Mouse (Mus musculus): ENCODE data around the gene Nat8f2. TPM values are rescaled to one million over a fixed set of nuclear protein-coding genes. Genes with fewer than 3 reads are reported as not detected.
"Not testable (repeated sequence)": the region's sequence is repeated elsewhere in the genome, so short reads cannot be mapped to it uniquely, and the experiment has no call there.

Gene Nat8f2
- polyA plus RNA-seq, 1 experiment from 2014 or later = not detected

DNA sequence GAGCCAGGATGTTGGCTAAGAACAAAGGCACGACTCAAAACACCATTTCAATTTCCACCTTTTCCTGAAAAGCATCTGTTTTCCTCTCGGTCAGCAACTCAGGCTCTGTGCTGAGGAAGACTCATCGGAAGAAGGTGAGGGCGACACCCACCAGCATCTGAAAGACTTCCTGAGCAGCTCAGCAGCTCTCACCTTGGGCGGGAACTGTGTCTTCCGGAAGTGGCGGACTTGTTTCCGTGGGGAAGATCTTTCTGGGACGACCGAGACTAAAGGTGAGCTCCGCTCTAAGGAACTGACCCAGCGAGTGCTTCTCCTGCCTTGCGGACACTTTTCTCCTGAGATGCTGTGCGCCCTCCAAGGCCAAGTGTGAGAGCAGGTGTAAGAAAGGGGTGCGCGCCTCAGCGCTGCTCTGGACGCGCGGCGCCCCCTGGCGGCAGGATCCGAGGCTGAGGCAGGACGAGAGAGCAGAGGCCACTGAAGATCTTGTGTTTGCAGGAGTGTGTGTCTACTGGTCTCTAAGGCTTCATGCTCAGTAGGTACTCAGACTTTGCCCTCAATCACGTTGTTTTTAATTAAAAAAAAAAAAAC, 26.2 kb upstream of the Nat8f2 start:
- H3K27me3 ChIP-seq (ENCODE audit: control insufficient read depth, insufficient read depth, low read length); H3K36me3 ChIP-seq (ENCODE audit: control insufficient read depth, insufficient read depth, low read length); H3K4me1 ChIP-seq (replicated peaks; ENCODE audit: control insufficient read depth, insufficient read depth); H3K4me2 ChIP-seq (replicated peaks; ENCODE audit: low read depth); H3K27ac ChIP-seq (replicated peaks); H3K9me3 ChIP-seq (ENCODE audit: control insufficient read depth, low read length); H3K9ac ChIP-seq (ENCODE audit: low read length); H3K4me3 ChIP-seq (ENCODE audit: low read depth, low read length); DNase-seq (ENCODE audit: low spot score): not testable (repeated sequence)
- peak; percentile 69 for TF ChIP-seq CTCF (IDR thresholded peaks at IDR 0.05; ENCODE audit: low read depth)
- WGBS = 76% methylated on average over 25 of the region's 25 CpGs
- 0 out of 2 replicates have a peak, but pooled peaks have one; percentile 51 for ATAC-seq (ENCODE audit: low FRiP score, low TSS enrichment)

DNA sequence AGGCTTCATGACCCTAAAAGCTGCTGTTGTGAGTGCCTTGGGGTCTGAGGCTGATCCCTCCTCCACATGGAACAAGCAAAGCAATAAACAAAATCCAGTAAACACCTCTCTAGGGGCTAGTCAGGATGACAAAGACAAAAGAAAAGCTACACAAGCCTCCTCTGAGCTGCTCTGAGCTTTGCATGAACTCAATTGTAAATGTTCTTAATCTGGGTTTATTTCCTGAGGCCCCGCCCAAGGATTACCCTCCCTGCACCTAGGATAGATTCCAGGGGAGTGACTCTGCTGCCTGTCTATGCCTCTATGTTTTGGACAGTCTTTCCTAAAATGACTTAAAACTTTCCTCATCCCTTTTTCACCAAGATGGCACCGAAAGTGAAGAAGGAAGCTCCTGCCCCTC, 20.0 kb upstream of the Nat8f2 start:
- Histone ChIP-seq H3K4me3 (ENCODE audit: low read depth, low read length) (no peak overlapping the region), H3K9me3 (ENCODE audit: control insufficient read depth, low read length) (no peaks in the 10 kb centered on the region), H3K27ac (replicated peaks) (no peak overlapping the region), H3K36me3 (ENCODE audit: control insufficient read depth, insufficient read depth, low read length) (no peaks in the 10 kb centered on the region), H3K27me3 (ENCODE audit: control insufficient read depth, insufficient read depth, low read length) (no peaks in the 10 kb centered on the region), H3K4me1 (replicated peaks; ENCODE audit: control insufficient read depth, insufficient read depth) (no peaks in the 10 kb centered on the region), H3K4me2 (replicated peaks; ENCODE audit: low read depth) (no peak overlapping the region), H3K9ac (ENCODE audit: low read length) (no peak overlapping the region)
- no peak for DNase-seq (ENCODE audit: low spot score)
- TF ChIP-seq CTCF (IDR thresholded peaks at IDR 0.05; ENCODE audit: low read depth) = no peak
- TF ChIP-seq EP300 (optimal IDR thresholded peaks at IDR 0.05) = no peak
- 89% methylated on average over 2 of the region's 2 CpGs for WGBS
- ATAC-seq (ENCODE audit: low FRiP score, low TSS enrichment) = no peak

DNA sequence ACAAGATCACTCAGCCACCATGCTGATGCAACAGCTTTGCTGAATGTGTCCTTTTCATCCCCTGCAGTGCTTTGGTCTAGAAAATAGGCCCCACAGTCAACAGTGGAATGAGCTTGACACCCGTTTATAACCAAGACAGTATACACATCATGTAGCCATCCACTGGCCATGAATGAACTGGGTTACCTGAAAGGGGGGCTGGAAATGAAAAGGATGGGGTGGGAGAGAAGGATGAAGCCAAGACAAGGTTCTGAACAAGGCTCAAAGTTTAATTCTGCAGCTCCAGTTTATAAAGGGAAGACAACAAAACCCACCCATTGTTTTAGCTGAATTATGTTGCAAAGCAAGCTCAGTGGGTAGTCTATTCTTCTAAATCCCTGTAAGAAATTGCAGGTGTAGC, 15.4 kb upstream of the Nat8f2 start:
- H3K27me3 ChIP-seq (ENCODE audit: control insufficient read depth, insufficient read depth, low read length) = no peaks in the 10 kb centered on the region
- DNase-seq (ENCODE audit: low spot score) = no peak
- 78% methylated on average over 1 of the region's 1 CpGs for WGBS
- ATAC-seq (ENCODE audit: low FRiP score, low TSS enrichment) = no peak
- TF ChIP-seq EP300 (optimal IDR thresholded peaks at IDR 0.05) (no peak), CTCF (IDR thresholded peaks at IDR 0.05; ENCODE audit: low read depth) (no peak)
- H3K4me2 ChIP-seq (replicated peaks; ENCODE audit: low read depth) = no peak overlapping the region
- no peak overlapping the region for H3K27ac ChIP-seq (replicated peaks)
- no peak overlapping the region for H3K9ac ChIP-seq (ENCODE audit: low read length)
- no peaks in the 10 kb centered on the region for H3K36me3 ChIP-seq (ENCODE audit: control insufficient read depth, insufficient read depth, low read length)
- no peaks in the 10 kb centered on the region for H3K4me1 ChIP-seq (replicated peaks; ENCODE audit: control insufficient read depth, insufficient read depth)
- H3K9me3 ChIP-seq (ENCODE audit: control insufficient read depth, low read length) = no peaks in the 10 kb centered on the region
- no peak overlapping the region for H3K4me3 ChIP-seq (ENCODE audit: low read depth, low read length)

DNA sequence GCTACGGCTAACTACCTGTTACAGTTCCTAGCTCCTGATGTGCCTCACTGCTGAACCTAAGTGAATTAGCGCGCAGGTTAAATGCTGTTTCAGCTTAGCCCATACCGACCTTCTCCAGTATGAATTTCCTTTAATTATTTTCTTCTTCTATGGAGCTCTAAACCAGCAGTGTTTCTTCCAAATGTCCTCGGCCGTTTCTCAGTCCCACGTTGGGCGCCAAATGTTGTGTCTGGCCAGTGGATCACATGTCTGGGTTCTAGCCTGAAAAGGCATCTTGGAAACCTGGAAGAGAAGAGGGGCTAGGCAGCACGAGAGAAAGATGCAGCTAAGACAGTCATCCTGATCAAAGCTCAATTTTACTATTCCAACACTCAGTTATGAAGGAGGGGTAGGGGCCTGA, 14.3 kb upstream of the Nat8f2 start:
- H3K36me3 ChIP-seq (ENCODE audit: control insufficient read depth, insufficient read depth, low read length); H3K4me2 ChIP-seq (replicated peaks; ENCODE audit: low read depth); H3K27me3 ChIP-seq (ENCODE audit: control insufficient read depth, insufficient read depth, low read length); H3K9me3 ChIP-seq (ENCODE audit: control insufficient read depth, low read length); ATAC-seq (ENCODE audit: low FRiP score, low TSS enrichment); DNase-seq (ENCODE audit: low spot score); H3K4me3 ChIP-seq (ENCODE audit: low read depth, low read length); H3K4me1 ChIP-seq (replicated peaks; ENCODE audit: control insufficient read depth, insufficient read depth); H3K27ac ChIP-seq (replicated peaks); H3K9ac ChIP-seq (ENCODE audit: low read length): not testable (repeated sequence)
- WGBS = 92% methylated on average over 9 of the region's 9 CpGs

DNA sequence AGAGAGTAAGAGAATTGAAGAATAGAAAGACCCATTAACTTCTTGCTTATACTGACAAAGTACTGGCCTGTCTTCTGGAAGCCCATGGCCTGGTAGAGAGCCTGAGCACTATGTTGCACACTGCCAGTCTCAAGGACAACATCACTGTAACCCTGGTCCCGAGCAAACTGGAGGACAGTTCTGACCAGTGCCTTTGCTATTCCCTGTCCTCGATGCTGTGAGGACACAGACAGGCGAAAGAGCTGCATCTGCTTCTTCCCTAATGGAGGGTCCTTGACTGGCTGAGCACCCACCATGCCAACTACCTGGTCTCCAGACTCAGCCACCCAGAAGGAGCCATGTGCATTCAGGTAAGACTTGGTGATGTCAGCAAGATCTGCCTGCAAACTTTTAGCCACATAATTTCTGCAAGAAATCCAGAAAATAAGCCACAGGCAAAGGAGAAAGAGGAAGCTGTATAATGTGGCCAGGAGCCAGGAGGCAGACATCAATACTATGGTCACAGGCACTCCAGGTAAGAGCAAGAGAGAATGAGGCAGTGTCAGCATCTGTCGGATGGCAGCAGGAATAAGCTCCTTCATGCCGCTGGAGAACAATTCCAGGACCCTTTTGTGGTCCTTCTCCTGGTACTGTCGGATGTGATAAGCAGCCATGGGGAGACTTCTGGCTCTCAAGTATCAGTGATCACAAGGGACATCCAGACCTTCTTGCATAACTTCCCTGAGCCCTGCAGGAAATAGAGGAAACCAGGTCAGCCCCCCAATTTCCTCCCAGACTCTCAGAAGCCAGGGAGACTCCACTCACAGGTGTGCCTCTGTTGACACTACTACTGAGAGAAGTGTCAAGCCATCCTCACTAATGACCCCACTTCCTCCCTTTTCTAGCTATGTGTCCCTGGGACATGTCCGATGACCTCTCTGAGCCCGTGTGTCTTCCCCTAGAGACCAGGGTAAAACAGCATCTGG, 950 bp downstream of the Nat8f2 start:
- ATAC-seq (ENCODE audit: low FRiP score, low TSS enrichment) (no peak), DNase-seq (ENCODE audit: low spot score) (no peak)
- 80% methylated on average over 8 of the region's 8 CpGs for WGBS
- Histone ChIP-seq H3K4me3 (ENCODE audit: low read depth, low read length) (no peak overlapping the region), H3K27me3 (ENCODE audit: control insufficient read depth, insufficient read depth, low read length) (no peaks in the 10 kb centered on the region), H3K4me2 (replicated peaks; ENCODE audit: low read depth) (no peak overlapping the region), H3K27ac (replicated peaks) (no peak overlapping the region), H3K4me1 (replicated peaks; ENCODE audit: control insufficient read depth, insufficient read depth) (no peaks in the 10 kb centered on the region), H3K9ac (ENCODE audit: low read length) (no peak overlapping the region), H3K9me3 (ENCODE audit: control insufficient read depth, low read length) (no peaks in the 10 kb centered on the region), H3K36me3 (ENCODE audit: control insufficient read depth, insufficient read depth, low read length) (no peaks in the 10 kb centered on the region)
- TF ChIP-seq EP300 (optimal IDR thresholded peaks at IDR 0.05) (no peak), CTCF (IDR thresholded peaks at IDR 0.05; ENCODE audit: low read depth) (no peak)

DNA sequence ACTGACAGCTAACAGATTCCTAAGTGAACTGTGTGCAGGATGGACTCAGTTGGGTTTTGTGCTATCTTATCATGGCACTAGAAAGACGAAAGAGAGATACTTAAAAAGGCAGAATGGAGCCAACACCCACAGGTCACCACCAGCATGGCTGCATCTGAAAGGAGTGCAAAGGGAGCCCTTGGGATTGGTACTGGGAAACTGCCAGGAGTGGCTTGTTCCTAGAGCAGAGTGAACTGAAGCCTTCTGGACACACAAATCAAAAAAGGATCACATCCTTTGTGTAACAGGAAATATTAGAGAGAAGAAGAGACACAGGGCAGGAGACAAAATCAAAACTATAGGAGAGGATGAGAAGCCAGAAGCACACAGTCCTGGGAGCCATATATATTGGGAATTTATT, 2.0 kb downstream of the Nat8f2 start:
- H3K27me3 ChIP-seq (ENCODE audit: control insufficient read depth, insufficient read depth, low read length); DNase-seq (ENCODE audit: low spot score); H3K4me3 ChIP-seq (ENCODE audit: low read depth, low read length); H3K36me3 ChIP-seq (ENCODE audit: control insufficient read depth, insufficient read depth, low read length); H3K9me3 ChIP-seq (ENCODE audit: control insufficient read depth, low read length); ATAC-seq (ENCODE audit: low FRiP score, low TSS enrichment); H3K4me1 ChIP-seq (replicated peaks; ENCODE audit: control insufficient read depth, insufficient read depth); H3K9ac ChIP-seq (ENCODE audit: low read length); H3K27ac ChIP-seq (replicated peaks); H3K4me2 ChIP-seq (replicated peaks; ENCODE audit: low read depth): not testable (repeated sequence)
- 64% methylated on average over 1 of the region's 1 CpGs for WGBS

DNA sequence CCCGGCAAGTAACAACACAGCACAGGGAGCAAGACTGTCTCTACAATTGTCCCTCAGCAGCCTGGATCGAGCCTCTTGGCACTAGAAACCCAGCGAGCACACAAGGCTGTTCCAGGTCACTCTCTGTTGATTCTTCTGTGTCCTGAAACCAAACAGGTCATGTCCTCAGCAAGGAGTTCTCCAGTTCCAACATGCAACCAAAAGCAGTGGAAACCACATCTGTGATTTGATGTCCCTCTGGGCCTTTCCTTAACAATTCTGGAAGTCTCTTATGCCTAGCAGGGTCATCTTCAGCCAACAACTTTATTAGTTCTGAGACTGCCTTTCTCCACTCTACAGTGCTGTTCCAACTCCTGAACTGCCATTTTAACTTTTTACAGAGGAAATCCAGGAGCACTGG, 2.8 kb downstream of the Nat8f2 start:
- not testable (repeated sequence) for DNase-seq (ENCODE audit: low spot score); H3K9ac ChIP-seq (ENCODE audit: low read length); H3K4me3 ChIP-seq (ENCODE audit: low read depth, low read length); H3K36me3 ChIP-seq (ENCODE audit: control insufficient read depth, insufficient read depth, low read length); ATAC-seq (ENCODE audit: low FRiP score, low TSS enrichment); H3K27me3 ChIP-seq (ENCODE audit: control insufficient read depth, insufficient read depth, low read length); H3K27ac ChIP-seq (replicated peaks); H3K4me2 ChIP-seq (replicated peaks; ENCODE audit: low read depth); H3K9me3 ChIP-seq (ENCODE audit: control insufficient read depth, low read length); H3K4me1 ChIP-seq (replicated peaks; ENCODE audit: control insufficient read depth, insufficient read depth)
- WGBS = 79% methylated on average over 3 of the region's 3 CpGs

DNA sequence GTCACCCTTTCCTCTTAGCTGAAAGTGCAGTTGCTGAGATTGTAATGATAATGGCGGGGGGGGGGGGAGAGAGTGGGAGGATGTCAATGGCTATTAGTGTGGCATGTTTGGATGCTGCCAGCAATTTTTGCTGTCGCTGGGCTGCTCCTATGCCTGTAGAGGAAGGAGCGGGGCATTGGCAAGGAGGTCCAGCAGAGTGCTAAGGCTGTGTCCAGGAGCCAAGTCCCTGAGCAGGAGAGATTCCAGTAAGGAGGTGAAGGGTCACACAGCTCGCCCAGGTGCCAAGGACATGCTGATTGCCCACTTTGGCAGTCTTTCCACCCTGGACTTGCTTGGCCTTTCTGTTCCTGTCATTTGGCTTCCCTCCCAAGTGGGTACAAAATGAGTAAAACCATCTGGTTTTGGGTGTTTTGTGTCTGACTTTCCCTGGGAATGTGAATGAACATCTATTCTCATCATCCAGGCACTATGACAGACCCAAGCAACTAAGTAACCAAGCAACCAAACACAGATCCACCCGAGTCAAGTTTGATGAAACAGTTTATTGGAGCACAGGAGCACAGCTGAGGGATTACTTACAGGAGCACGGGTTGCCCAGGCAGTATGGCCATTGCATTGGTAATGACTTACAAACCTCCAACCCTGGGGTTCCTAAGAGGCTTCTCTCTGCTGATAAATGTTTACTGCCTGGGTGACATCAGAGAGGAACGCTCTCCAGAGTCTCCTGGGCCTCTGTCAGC, 3.9 kb downstream of the Nat8f2 start:
- H3K27ac ChIP-seq (replicated peaks); H3K4me1 ChIP-seq (replicated peaks; ENCODE audit: control insufficient read depth, insufficient read depth); ATAC-seq (ENCODE audit: low FRiP score, low TSS enrichment); H3K27me3 ChIP-seq (ENCODE audit: control insufficient read depth, insufficient read depth, low read length); H3K4me2 ChIP-seq (replicated peaks; ENCODE audit: low read depth); H3K36me3 ChIP-seq (ENCODE audit: control insufficient read depth, insufficient read depth, low read length); H3K4me3 ChIP-seq (ENCODE audit: low read depth, low read length); H3K9me3 ChIP-seq (ENCODE audit: control insufficient read depth, low read length); H3K9ac ChIP-seq (ENCODE audit: low read length); DNase-seq (ENCODE audit: low spot score): not testable (repeated sequence)
- WGBS = 68% methylated on average over 6 of the region's 7 CpGs

All from stomach, postnatal 0 days (tissue).